Mouse (Mus musculus): ENCODE results near the gene Lfng. TPM values are rescaled to one million over a fixed set of nuclear protein-coding genes. Genes with fewer than 3 reads are reported as not detected.

Gene Lfng
- total RNA-seq (2022) = 10 to 100 TPM; 19.9 to 24.1 (median 22.3) TPM

- DNase-seq (ENCODE audit: low spot score in 2 of 2) = peak; percentile 60 to 68
Observed at GRCm38 (mm10) chr5:140607001-140607835, at the start of gene Lfng. TSS of gene Lfng (plus strand) at chr5:140607320.

- DNase-seq (ENCODE audit: low spot score in 2 of 2) = no peak
Observed at GRCm38 (mm10) chr5:140562601-140563000, 44.5 kb upstream of the Lfng start.

GRCm38 (mm10) chr5:140564896-140565295 lies 42.2 kb upstream of the Lfng start, which contains the start of gene Grifin:
TSS of gene Grifin (minus strand) at chr5:140565071.
- no peak for DNase-seq (ENCODE audit: low spot score in 2 of 2)

- DNase-seq (ENCODE audit: low spot score in 2 of 2) = peak in 1 of 2 experiments; percentile 34
Observed at GRCm38 (mm10) chr5:140565451-140565850, 41.7 kb upstream of the Lfng start.

GRCm38 (mm10) chr5:140565856-140566255 lies 41.3 kb upstream of the Lfng start:
- DNase-seq (ENCODE audit: low spot score in 2 of 2) = peak; percentile 34 to 48

- DNase-seq (ENCODE audit: low spot score in 2 of 2) = no peak
Observed at GRCm38 (mm10) chr5:140566271-140566670, 40.8 kb upstream of the Lfng start.

GRCm38 (mm10) chr5:140567321-140567720 lies 39.8 kb upstream of the Lfng start:
- DNase-seq (ENCODE audit: low spot score in 2 of 2) = no peak

GRCm38 (mm10) chr5:140567751-140568150 lies 39.4 kb upstream of the Lfng start:
- no peak for DNase-seq (ENCODE audit: low spot score in 2 of 2)

- peak in 1 of 2 experiments; percentile 37 for DNase-seq (ENCODE audit: low spot score in 2 of 2)
Observed at GRCm38 (mm10) chr5:140568321-140568970, 38.7 kb upstream of the Lfng start.

GRCm38 (mm10) chr5:140569032-140569595 lies 38.0 kb upstream of the Lfng start:
- DNase-seq (ENCODE audit: low spot score in 2 of 2) = no peak

- no peak for DNase-seq (ENCODE audit: low spot score in 2 of 2)
Observed at GRCm38 (mm10) chr5:140570223-140570870, 36.8 kb upstream of the Lfng start.

- DNase-seq (ENCODE audit: low spot score in 2 of 2) = no peak
Observed at GRCm38 (mm10) chr5:140571201-140571600, 35.9 kb upstream of the Lfng start.

GRCm38 (mm10) chr5:140571673-140572072 lies 35.4 kb upstream of the Lfng start:
- DNase-seq (ENCODE audit: low spot score in 2 of 2) = no peak

- no peak for DNase-seq (ENCODE audit: low spot score in 2 of 2)
Observed at GRCm38 (mm10) chr5:140572611-140573010, 34.5 kb upstream of the Lfng start.

- DNase-seq (ENCODE audit: low spot score in 2 of 2) = no peak
Observed at GRCm38 (mm10) chr5:140575381-140575866, 31.7 kb upstream of the Lfng start.

- DNase-seq (ENCODE audit: low spot score in 2 of 2) = no peak
Observed at GRCm38 (mm10) chr5:140579221-140579620, 27.9 kb upstream of the Lfng start.

GRCm38 (mm10) chr5:140579771-140580170 lies 27.3 kb upstream of the Lfng start:
- DNase-seq (ENCODE audit: low spot score in 2 of 2) = no peak

GRCm38 (mm10) chr5:140581569-140581968 lies 25.6 kb upstream of the Lfng start:
- DNase-seq (ENCODE audit: low spot score in 2 of 2) = no peak

- no peak for DNase-seq (ENCODE audit: low spot score in 2 of 2)
Observed at GRCm38 (mm10) chr5:140582995-140583731, 24.0 kb upstream of the Lfng start.

GRCm38 (mm10) chr5:140583732-140584368 lies 23.3 kb upstream of the Lfng start:
- no peak for DNase-seq (ENCODE audit: low spot score in 2 of 2)

Measured in left cerebral cortex, adult 8-10 months (tissue).